1 mouse cellular context compared by ENCODE assay signal in the genomic region with DNA sequence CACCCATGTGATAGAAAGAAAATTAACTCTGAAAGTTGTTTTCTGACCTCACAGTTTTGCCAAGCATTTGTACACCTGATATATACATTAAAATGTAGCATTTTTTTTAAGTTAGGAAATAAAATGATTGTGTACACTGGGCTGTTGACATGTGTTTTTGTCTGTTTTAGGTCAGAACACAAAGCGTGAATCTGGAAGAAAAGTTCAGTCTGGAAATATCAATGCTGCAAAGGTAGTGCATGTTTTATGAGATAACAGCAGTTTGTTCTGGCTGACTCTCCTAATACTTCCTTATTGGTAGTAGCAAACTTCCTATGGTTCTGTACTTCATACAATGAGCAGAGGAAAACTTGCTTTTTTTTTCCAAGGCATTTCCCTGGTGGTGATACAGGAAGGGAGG.
TF ChIP-seq lines count a peak whose summit lies in the region.

No protein-coding gene starts in this region.

TF ChIP-seq in myocyte, 11 proteins besides CTCF, POLR2A, EP300 and RAD21:
- TF ChIP-seq REST (IDR thresholded peaks at IDR 0.05; ENCODE audit: insufficient read depth, insufficient read length) (no peak), SRF (IDR thresholded peaks at IDR 0.05; ENCODE audit: control insufficient read depth, insufficient read length, low read depth) (no peak), TCF3 (IDR thresholded peaks at IDR 0.05; ENCODE audit: insufficient read length, low read depth) (no peak), MYOG (IDR thresholded peaks at IDR 0.05; ENCODE audit: control insufficient read depth in 1 of 3, insufficient read depth in 1 of 3, insufficient read length in 2 of 3, low read depth in 2 of 3) (no peak), TCF12 (IDR thresholded peaks at IDR 0.05; ENCODE audit: insufficient read depth, poor library complexity, severe bottlenecking) (no peak), MAX (IDR thresholded peaks at IDR 0.05; ENCODE audit: low read depth) (no peak), POLR2AphosphoS2 (IDR thresholded peaks at IDR 0.05; ENCODE audit: insufficient read length, low read depth) (no peak), E2F4 (IDR thresholded peaks at IDR 0.05; ENCODE audit: insufficient read depth) (no peak), CEBPB (IDR thresholded peaks at IDR 0.05; ENCODE audit: insufficient read depth, poor library complexity, severe bottlenecking) (no peak), USF1 (IDR thresholded peaks at IDR 0.05; ENCODE audit: low read depth) (no peak)
TF ChIP-seq in myocyte: peak in this region for 0.
